Mouse (Mus musculus) limb, embryonic 11.5 days (tissue): ENCODE measurements around the gene Gm28230. TPM values are rescaled to one million over a fixed set of nuclear protein-coding genes. Genes with fewer than 3 reads are reported as not detected.

Experiments
- ATAC-seq: fragments of 200-750 bp; cut with Nextera tagmentation; 2 replicates; pipeline ENCODE4 v1.8.0; 2017; ENCODE audit warnings: low read depth; ENCODE audit not compliant: insufficient number of reproducible peaks, low FRiP score, low TSS enrichment
- DNase-seq: peaks from one replicate; pipeline ENCODE4 v3.0.0-alpha.2; 2015; ENCODE audit warnings: low spot score
- H3K27ac ChIP-seq: fragments of 300-500 bp; sonication (generic); replicated peaks from 2 replicates; pipeline ENCODE4 v1.5.1; 2014; ENCODE audit warnings: low read depth, mild to moderate bottlenecking, low read length
- H3K27me3 ChIP-seq: fragments of 300-500 bp; sonication (generic); 2 replicates; pipeline ENCODE4 v1.6.1; 2014; ENCODE audit warnings: mild to moderate bottlenecking, low read length, mixed read lengths; ENCODE audit not compliant: control insufficient read depth, insufficient read depth
- H3K36me3 ChIP-seq: fragments of 300-500 bp; sonication (generic); 2 replicates; pipeline ENCODE4 v1.6.1; 2014; ENCODE audit warnings: mild to moderate bottlenecking, low read length, moderate library complexity, mixed read lengths; ENCODE audit not compliant: control insufficient read depth, insufficient read depth
- H3K4me1 ChIP-seq: fragments of 300-500 bp; sonication (generic); 2 replicates; pipeline ENCODE4 v1.6.1; 2014; ENCODE audit warnings: low read length, mixed read lengths; ENCODE audit not compliant: control insufficient read depth, insufficient read depth
- H3K4me2 ChIP-seq: fragments of 300-500 bp; sonication (generic); 2 replicates; pipeline ENCODE4 v1.6.1; 2014; ENCODE audit warnings: low read depth, mild to moderate bottlenecking, moderate library complexity; ENCODE audit not compliant: severe bottlenecking
- H3K4me3 ChIP-seq: fragments of 300-500 bp; sonication (generic); 2 replicates; pipeline ENCODE4 v1.5.1; 2014; ENCODE audit warnings: low read depth, low read length
- H3K9ac ChIP-seq: fragments of 300-500 bp; sonication (generic); 2 replicates; pipeline ENCODE4 v1.6.1; 2014; ENCODE audit warnings: mild to moderate bottlenecking, low read length
- H3K9me3 ChIP-seq: fragments of 300-500 bp; sonication (generic); 2 replicates; pipeline ENCODE4 v1.6.1; 2016; ENCODE audit warnings: low read length; ENCODE audit not compliant: control insufficient read depth
- WGBS: fragments of 180-500 bp; shearing (Covaris S2); extraction: QIAGEN DNeasy Blood & Tissue Kit; methylation state at CpG from one replicate; pipeline ENCODE4 v1.1.7; 2014; 5-methylcytosine and 5-hydroxymethylcytosine counted together
- polyA plus RNA-seq: library from polyadenylated mRNA; unstranded; fragments of >200 nt; fragmentation: Nextera tagmentation; extraction: Ambion mirVana; gene quantifications from 2 replicates; pipeline ENCODE4 v1.2.1, GENCODE M21; 2014

Gm28230 gene
- polyA plus RNA-seq, 1 experiment from 2014 or later = 0.45 TPM

GRCm38 (mm10) chr2:74688795-74689573 lies 37.5 kb upstream of the Gm28230 start:
- H3K9ac ChIP-seq = peak overlapping the region; percentile 98
- no peaks in the 10 kb centered on the region for H3K36me3 ChIP-seq
- ATAC-seq = no peak
- H3K27me3 ChIP-seq = peaks cover 6% of the 10 kb centered on the region; the same call in 1 of the 2 replicates
- peak overlapping the region; percentile 90 for H3K4me2 ChIP-seq
- DNase-seq = peak; percentile 71
- H3K4me3 ChIP-seq = peak overlapping the region; percentile 66
- peaks cover 26% of the 10 kb centered on the region for H3K4me1 ChIP-seq
- no peaks in the 10 kb centered on the region for H3K9me3 ChIP-seq
- H3K27ac ChIP-seq = peak overlapping the region; percentile 97
- WGBS = 1% methylated on average over 12 of the region's 12 CpGs

- Histone ChIP-seq H3K9me3 (no peaks in the 10 kb centered on the region), H3K9ac (peak overlapping the region; percentile 98), H3K27ac (peak overlapping the region; percentile 97), H3K36me3 (no peaks in the 10 kb centered on the region), H3K27me3 (peaks cover 6% of the 10 kb centered on the region; the same call in 1 of the 2 replicates), H3K4me1 (peaks cover 24% of the 10 kb centered on the region), H3K4me2 (peak overlapping the region; percentile 90), H3K4me3 (peak overlapping the region; percentile 66)
- peak; percentile 81 for DNase-seq
- under 1% methylated on average over 24 of the region's 24 CpGs for WGBS
- ATAC-seq = no peak
These were observed 36.8 kb upstream of the Gm28230 start for GRCm38 (mm10) chr2:74689574-74690337.

GRCm38 (mm10) chr2:74690338-74690716 lies 36.2 kb upstream of the Gm28230 start:
- WGBS = 4% methylated on average over 8 of the region's 8 CpGs
- Histone ChIP-seq H3K9me3 (no peaks in the 10 kb centered on the region), H3K4me1 (peaks cover 29% of the 10 kb centered on the region), H3K4me2 (peak overlapping the region; percentile 93), H3K27ac (peak overlapping the region; percentile 97), H3K27me3 (peaks cover 6% of the 10 kb centered on the region; the same call in 1 of the 2 replicates), H3K4me3 (peak overlapping the region; percentile 66), H3K36me3 (no peaks in the 10 kb centered on the region), H3K9ac (peak overlapping the region; percentile 98)
- DNase-seq = no peak
- no peak for ATAC-seq

GRCm38 (mm10) chr2:74691022-74691951 lies 35.2 kb upstream of the Gm28230 start, which contains the start of gene Hoxd10:
Gene Hoxd10, plus strand, starts transcription at chr2:74691924.
- ATAC-seq (peak; percentile 80), DNase-seq (peak; percentile 90)
- under 1% methylated on average over 56 of the region's 56 CpGs for WGBS
- H3K27ac ChIP-seq = peak within 1 kb of the TSS; percentile 94
- peaks cover 34% of the 10 kb centered on the region for H3K4me1 ChIP-seq
- H3K9me3 ChIP-seq = no peaks in the 10 kb centered on the region
- peak within 1 kb of the TSS; percentile 93 for H3K4me2 ChIP-seq
- H3K27me3 ChIP-seq = peaks cover 6% of the 10 kb centered on the region; the same call in 1 of the 2 replicates
- peak within 1 kb of the TSS; percentile 61 for H3K4me3 ChIP-seq
- no peaks in the 10 kb centered on the region for H3K36me3 ChIP-seq
- peak within 1 kb of the TSS; percentile 96 for H3K9ac ChIP-seq

DNA sequence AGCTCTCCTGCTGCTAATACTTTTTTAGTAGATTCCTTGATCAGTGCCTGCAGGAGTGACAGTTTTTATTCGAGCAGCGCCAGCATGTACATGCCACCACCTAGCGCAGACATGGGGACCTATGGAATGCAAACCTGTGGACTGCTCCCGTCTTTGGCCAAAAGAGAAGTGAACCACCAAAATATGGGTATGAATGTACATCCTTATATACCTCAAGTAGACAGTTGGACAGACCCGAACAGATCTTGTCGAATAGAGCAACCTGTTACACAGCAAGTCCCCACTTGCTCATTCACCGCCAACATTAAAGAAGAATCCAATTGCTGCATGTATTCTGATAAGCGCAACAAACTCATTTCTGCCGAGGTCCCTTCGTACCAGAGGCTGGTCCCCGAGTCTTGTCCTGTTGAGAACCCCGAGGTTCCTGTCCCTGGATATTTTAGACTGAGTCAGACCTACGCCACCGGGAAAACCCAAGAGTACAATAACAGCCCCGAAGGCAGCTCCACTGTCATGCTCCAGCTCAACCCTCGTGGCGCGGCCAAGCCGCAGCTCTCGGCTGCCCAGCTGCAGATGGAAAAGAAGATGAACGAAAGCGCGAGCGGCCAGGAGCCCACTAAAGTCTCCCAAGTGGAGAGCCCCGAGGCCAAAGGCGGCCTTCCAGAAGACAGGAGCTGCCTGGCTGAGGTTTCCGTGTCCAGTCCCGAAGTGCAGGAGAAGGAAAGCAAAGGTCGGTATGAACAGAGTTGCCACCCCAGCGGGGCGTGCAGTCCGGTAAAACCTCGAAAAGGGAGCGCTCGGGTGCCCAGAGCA lies 34.3 kb upstream of the Gm28230 start:
- Histone ChIP-seq H3K4me1 (peaks cover 42% of the 10 kb centered on the region), H3K27me3 (peaks cover 6% of the 10 kb centered on the region; the same call in 1 of the 2 replicates), H3K4me3 (peak overlapping the region; percentile 61), H3K9ac (peak overlapping the region; percentile 96), H3K36me3 (no peaks in the 10 kb centered on the region), H3K4me2 (peak overlapping the region; percentile 93), H3K27ac (peak overlapping the region; percentile 94), H3K9me3 (no peaks in the 10 kb centered on the region)
- DNase-seq = peak; percentile 66
- WGBS = 2% methylated on average over 35 of the region's 35 CpGs
- peak; percentile 28; the same call in 1 of the 2 replicates for ATAC-seq

GRCm38 (mm10) chr2:74692808-74693431 lies 33.6 kb upstream of the Gm28230 start:
- peak overlapping the region; percentile 61 for H3K4me3 ChIP-seq
- peak overlapping the region; percentile 94 for H3K27ac ChIP-seq
- no peaks in the 10 kb centered on the region for H3K9me3 ChIP-seq
- DNase-seq (peak; percentile 62), ATAC-seq (no peak)
- WGBS = 2% methylated on average over 20 of the region's 20 CpGs
- H3K36me3 ChIP-seq = no peaks in the 10 kb centered on the region
- peak overlapping the region; percentile 96 for H3K9ac ChIP-seq
- peak overlapping the region; percentile 93 for H3K4me2 ChIP-seq
- H3K27me3 ChIP-seq = peaks cover 3% of the 10 kb centered on the region; the same call in 1 of the 2 replicates
- peaks cover 39% of the 10 kb centered on the region for H3K4me1 ChIP-seq

GRCm38 (mm10) chr2:74693432-74693827 lies 33.1 kb upstream of the Gm28230 start:
- Histone ChIP-seq H3K4me1 (peaks cover 39% of the 10 kb centered on the region), H3K36me3 (no peaks in the 10 kb centered on the region), H3K4me2 (peak overlapping the region; percentile 93), H3K4me3 (peak overlapping the region; percentile 61), H3K27ac (peak overlapping the region; percentile 94), H3K27me3 (no peaks in the 10 kb centered on the region; the same call in 1 of the 2 replicates), H3K9me3 (no peaks in the 10 kb centered on the region), H3K9ac (peak overlapping the region; percentile 96)
- 7% methylated on average over 4 of the region's 4 CpGs for WGBS
- peak; percentile 54 for DNase-seq
- ATAC-seq = no peak
